Mouse (Mus musculus) urinary bladder, postnatal 36 days (tissue): ENCODE results near the gene Catsperz.

Experiments used
- DNase-seq, 2 experiments: peaks; one replicate each; pipeline ENCODE4 v3.0.0; 2022; ENCODE audit warnings: low spot score in 2 of 2, mixed read lengths in 1 of 2

Gene Catsperz

GRCm38 (mm10) chr19:6924461-6925306 lies 496 bp downstream of the Catsperz start:
- peak; percentile 87 to 88 for DNase-seq

DNA sequence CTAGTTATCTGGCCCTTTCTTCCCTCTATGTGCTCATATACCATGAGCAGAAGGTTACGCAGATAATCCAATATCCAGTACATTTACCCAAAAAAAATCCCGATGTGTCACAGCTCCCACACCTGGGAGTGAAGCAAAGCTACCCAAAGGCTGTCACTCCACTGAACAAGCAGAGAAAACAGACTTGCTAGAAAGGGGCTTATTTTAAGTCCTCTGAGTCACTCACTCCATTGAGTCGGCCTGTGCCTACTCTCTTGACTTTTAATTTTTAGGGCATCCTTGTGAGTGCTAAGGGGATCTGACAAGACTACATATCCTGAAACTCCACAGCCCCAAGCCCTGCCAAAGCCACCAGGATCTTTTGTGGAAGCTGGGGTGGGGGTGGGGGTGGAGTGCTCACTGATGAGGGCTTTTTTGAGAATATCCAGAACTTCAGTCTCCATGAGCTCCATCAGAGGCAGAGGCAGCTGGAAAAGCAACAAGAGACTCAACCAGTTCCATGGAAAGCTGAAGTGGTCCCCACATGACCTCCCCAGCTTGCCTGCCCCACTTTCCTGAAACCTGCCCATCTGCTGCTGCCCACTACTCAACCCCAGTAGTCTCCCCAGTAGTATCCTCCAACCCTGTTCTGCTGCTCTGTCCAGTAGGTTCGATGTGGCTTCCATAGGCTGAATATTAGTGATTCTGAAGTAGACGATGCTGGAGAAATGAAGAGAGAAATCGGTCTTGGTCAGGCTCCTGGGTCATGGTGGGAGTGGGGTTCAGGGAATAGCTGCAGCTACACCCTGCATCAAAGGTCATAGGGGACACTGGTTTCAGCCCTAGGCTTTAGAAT lies 2.1 kb downstream of the Catsperz start:
- DNase-seq, result no peak

DNA sequence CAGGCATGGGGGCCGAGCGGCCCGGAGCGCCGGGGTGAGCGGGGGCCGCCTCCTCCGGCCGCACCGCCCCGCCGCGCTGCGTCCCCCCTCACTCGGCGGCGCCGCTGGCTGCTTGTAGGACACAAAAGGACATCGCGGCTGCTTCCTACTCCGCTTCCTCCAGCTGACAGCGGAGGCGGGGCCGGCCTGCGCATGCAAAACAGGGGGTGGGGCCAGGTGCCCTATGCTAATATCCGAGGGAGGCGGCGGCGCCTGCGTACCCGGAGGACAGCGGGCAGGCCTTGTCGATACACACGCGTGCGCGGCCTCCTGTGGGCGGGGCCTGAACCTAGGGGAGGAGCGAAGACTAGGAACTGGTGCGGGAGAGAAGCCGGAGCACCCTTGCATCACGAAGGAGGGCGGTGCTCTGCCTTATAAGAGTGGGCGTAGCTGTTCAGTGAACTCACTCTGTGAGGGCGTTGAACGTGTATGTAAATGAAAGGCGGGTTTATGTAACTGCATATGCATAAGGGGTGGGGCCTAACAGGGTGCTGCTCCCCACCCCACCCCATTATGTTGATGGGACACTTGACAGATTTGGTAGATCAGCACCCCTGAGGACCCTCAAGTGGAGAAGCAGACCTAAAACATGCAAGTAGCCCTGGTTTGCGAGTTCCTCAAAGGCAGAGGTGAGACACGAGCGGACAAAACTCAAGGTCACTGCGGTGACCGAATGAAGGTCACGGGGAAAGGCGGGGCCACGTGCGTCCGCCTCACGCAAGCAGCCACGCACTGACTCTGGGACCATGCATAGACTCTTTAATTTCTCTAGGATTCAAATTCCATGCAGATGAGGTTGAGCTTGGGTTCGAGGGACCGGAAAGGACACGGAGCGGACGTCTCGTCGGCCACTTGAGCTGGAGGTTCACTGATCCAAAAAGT lies 3.3 kb downstream of the Catsperz start, which contains the start of gene Esrra:
Gene Esrra (minus strand): TSS at position 167 of the 921 bp plus-strand sequence.
- peak; percentile 100 for DNase-seq

- DNase-seq, result peak in 1 of 2 experiments; percentile 57
Measured at GRCm38 (mm10) chr19:6920741-6921636, 4.2 kb downstream of the Catsperz start.

DNA sequence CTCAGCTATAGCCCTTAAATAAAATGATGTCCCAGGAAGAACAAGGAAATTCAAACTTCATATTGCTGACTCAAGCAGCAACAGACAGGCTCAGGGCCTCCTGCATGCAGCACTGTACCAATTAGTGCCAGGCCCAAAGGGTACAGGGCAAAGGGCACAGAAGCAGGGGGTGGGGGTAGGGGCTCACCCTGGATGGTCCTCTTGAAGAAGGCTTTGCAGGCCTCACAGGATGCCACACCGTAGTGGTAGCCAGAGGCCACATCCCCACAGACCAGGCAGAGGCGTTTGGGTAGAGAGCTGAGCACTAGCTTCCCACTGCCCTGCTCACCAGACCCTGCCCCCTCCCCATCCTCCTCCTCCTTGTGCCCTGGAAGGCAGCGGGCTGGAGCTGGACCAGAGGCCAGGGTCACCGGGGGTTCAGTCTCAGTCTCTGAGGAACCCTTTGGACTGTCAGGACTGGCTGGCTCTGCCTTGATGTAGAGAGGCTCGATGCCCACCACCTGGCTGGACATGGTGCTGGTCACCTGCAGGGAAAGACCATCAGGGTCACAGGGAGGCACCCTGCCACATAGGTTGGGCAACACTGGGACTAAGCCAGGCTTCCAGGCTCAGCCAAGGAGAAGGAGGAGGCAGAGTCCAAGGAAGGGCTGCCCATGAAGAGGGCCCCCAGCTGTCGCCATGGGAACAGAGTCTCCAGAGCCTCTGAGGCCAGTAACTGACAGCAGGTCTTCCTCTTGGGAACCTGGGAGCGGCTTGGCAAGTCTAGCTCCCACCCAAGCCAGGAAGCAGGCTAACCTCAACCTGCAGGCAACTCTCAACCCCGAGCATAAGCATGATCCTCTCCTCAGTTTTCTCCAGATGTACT lies 5.1 kb downstream of the Catsperz start:
- DNase-seq, result peak in 1 of 2 experiments; percentile 69

DNA sequence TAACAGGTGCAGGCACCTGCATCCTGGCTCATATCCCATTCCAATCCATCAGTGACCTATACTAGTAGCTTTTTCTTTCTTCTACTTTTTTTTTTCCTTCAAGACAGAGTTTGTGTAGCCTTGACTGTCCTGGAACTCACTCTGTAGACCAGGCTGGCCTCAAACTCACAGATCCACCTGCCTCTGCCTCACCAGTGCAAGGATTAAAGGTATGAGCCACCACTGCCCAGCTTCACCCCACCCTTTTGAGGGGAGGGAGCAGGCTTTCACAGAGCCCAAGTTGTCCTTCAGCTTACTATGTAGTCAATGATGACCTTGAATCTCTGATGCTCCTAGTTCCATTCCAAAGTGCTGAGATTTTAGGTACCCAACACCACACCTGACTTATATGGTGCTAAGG lies 5.7 kb downstream of the Catsperz start:
- no peak for DNase-seq

DNA sequence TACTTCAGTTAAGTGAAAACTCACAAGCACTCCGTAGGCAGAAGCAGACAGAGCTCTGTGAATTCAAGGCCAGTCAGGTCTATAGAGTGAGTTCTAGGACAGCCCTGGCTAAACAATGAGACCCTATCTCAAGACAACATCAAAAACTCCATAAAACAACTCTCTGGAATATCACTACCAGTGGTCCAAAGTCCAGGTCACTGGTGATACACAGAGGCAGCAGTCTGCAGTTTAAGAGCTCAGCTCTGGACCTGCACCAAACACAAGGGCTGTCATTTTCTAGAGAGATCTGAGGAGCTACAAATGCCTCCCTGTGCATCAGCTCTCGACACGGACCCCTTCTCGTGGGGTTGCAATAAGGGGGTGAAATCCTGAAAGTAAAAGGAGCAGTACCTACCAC lies 6.9 kb downstream of the Catsperz start:
- no peak for DNase-seq

- DNase-seq, result no peak
Measured at GRCm38 (mm10) chr19:6916496-6916895, 8.7 kb downstream of the Catsperz start.

GRCm38 (mm10) chr19:6915276-6915675 lies 9.9 kb downstream of the Catsperz start:
- no peak for DNase-seq

DNA sequence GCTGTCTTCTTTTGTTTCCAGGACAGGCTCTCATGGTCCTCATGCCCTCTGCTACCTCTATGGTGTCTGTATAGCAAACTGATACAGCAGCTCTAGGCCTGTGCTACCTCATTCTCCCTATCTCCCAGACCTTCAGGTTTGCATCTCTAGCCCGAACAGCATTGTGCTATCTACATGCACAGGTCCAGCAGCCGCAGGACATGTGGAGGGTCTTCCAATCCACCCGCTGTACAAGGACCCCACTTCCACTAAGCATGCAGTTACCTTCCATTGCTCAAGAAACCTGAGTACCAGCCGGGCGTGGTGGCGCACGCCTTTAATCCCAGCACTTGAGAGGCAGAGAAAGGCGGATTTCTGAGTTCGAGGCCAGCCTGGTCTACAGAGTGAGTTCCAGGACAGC lies 10.6 kb downstream of the Catsperz start:
- DNase-seq, result no peak

DNA sequence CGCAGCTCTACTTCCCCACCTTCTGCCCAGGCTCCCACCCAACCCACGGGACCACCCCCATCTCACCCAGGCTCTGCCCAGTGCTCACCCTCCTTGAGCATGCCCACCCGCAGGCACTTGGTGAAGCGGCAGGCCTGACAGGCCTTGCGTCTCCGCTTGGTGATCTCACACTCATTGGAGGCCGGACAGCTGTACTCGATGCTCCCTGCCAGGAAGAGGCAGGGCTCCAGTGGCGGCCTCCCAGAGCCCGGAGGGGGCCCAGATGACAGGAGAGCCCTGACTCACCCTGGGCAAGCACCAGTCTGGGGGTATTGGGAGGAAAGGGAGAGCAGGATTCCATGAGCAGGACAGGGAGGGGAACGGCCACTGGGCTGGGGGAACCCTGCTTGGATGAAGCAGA lies 11.2 kb downstream of the Catsperz start:
- no peak for DNase-seq

GRCm38 (mm10) chr19:6913036-6913435 lies 12.1 kb downstream of the Catsperz start:
- DNase-seq, result no peak

DNA sequence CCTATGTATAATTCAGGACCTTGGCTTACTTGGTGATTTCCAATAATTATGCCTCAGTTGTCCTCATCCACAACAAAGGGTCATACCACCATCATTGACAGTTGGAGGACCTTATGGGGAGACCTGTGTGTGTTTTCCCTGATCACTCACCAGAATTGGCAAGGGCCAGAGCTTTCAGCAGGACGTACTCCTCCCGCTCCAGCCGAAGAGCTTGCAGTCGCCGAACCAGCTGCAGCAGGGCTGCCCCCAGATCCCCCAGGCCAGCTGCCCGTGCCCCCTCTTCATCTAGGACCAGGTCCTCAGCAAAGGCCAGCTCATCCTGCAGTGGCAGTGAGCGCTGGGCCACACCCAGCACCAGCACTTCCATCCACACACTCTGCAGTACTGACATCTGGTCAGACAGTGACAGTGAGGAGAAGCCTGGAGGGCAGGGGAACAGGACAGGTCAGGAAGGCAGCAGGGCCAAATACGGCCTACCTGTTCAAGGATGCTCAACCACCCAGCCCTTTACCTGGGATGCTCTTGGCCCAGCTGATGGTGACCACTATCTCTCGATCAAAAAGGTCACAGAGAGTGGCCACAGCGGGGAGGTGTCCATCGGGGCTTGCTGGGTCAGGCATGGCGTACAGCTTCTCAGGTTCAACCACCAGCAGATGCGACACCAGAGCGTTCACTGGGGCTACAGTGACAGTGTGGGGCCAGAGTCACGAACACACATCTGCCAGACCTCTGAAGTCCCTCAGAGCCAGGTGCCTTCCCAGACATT lies 12.8 kb downstream of the Catsperz start:
- no peak for DNase-seq

GRCm38 (mm10) chr19:6911101-6912074 lies 13.8 kb downstream of the Catsperz start:
- DNase-seq, result no peak

GRCm38 (mm10) chr19:6910306-6910705 lies 14.9 kb downstream of the Catsperz start:
- DNase-seq, result peak in 1 of 2 experiments; percentile 46

DNA sequence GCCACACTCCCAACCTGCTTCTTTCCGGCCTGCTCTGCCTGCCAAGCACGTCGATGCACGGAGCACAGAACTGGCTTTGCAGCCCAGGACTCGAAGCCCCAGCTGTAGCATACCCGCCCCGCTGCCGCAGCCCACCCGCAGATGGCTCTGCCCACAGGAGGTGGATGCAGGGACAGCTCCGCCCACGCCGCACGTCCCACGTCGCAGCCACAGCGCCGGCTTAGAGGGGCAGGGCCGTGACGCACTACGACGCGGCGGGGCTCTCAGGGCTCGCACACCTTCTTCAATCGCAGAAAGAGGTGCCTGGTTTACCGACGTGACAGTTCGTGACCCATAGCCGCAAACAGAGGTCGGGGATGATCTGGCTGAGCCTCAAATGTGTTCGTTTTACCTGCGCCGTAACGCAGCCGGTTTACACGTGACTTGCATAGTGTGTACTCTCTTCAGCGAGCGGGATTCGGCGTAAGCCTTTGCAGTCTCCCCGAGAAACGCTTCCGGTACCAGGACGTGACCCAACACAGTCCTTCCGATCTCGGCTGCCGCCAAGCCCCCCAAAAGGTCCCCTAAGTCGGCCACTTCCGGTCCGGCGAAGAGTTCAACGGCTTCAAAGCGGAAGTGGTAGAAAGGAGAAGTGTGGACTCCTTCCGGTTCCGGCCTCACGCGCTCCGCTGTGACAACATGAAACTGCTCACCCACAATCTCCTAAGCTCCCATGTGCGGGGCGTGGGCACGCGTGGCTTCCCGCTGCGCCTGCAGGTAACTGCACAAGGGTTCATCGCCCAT lies 15.5 kb downstream of the Catsperz start, which contains the start of the genes Trmt112 and Prdx5:
Gene Trmt112 (plus strand): TSS at position 192 of the 783 bp plus-strand sequence.
Gene Prdx5 (minus strand): TSS at position 600 of the 783 bp plus-strand sequence.
- peak; percentile 85 to 92 for DNase-seq
